Mouse (Mus musculus): ENCODE data around the gene Prmt1.
A peak's percentile ranks its signal among the peaks of the same experiment; 100 is the strongest.

Prmt1 gene

GRCm38 (mm10) chr7:44975117-44975419 is 11.3 kb downstream of the Prmt1 start:
- no peak for DNase-seq

GRCm38 (mm10) chr7:44974383-44975116 is 11.8 kb downstream of the Prmt1 start, which contains the start of gene Cpt1c:
Gene Cpt1c (minus strand): TSS chr7:44974851.
- peak in 1 of 2 experiments; percentile 43 for DNase-seq

- no peak for DNase-seq
These were observed 12.8 kb downstream of the Prmt1 start for GRCm38 (mm10) chr7:44973415-44974130.

- DNase-seq, result no peak
These were observed 15.2 kb downstream of the Prmt1 start for GRCm38 (mm10) chr7:44971142-44971541.

DNA sequence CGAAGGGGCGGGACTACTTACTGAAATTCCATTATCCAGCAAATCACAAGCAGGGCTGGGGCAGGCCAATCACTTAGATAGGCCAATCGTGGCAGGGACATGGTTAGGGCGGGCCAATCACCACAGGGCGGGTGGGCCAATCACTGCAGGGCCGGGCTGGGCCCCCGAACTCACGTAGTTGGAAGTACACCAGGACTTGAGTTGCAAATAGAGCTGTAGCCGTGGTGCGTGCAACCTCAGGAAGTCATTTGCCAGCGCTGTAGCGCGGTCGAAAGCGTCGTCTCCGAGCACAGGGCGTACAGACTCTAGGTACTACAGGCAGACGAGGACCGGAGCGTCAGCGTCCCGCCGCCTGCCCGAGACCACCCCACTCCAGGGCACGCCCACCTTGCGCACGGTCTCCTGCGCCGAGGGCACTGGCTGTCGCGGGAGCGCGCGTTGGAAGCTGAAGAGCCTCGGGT is 16.1 kb downstream of the Prmt1 start:
- peak; percentile 57 to 66 for DNase-seq

- no peak for DNase-seq
These were observed 19.7 kb downstream of the Prmt1 start for GRCm38 (mm10) chr7:44966638-44967037.

- peak in 1 of 2 experiments; percentile 37 for DNase-seq
These were observed 20.4 kb downstream of the Prmt1 start for GRCm38 (mm10) chr7:44965975-44966374.

DNA sequence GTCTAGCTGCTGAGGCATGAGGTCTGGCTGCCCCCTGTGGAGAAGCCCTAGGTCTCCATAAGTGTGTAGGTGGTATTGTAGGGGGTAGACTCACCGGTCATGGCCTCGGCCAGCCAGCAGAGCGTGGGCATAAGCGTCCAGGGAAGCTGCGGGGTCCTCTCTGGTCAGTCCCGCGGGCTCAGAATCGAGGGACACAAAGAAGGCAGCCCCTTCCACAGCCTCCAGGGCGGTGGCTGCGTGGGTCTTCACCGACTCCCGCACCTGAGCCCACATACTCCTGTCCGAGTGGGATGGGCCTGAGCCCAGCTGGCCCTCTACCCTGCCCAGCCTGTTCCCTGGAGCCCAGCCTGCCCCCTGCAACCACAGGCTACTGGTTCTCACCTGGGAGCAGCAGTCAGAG is 21.4 kb downstream of the Prmt1 start:
- DNase-seq, result no peak

- no peak for DNase-seq
These were observed 23.5 kb downstream of the Prmt1 start for GRCm38 (mm10) chr7:44962831-44963230.

DNA sequence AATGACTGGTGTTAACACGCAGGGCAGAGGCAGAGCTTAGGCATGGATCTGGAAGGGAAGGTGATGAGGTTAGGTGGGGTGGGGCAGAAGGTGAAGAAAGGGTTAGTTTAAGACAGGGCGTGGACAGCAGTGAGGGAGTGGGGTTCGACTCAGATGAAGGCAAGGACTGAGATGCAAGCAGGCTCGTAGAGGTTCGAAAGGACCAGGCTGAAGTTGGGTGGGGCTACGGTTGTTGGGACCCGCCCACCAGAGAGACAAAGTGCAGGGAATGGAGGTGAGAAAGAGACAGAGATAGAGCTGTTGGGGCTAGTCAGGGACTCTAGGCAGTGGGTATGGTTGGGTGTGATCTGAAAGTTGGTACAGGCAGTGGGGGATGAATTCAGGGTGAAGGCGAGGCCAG is 24.0 kb downstream of the Prmt1 start:
- no peak for DNase-seq

DNA sequence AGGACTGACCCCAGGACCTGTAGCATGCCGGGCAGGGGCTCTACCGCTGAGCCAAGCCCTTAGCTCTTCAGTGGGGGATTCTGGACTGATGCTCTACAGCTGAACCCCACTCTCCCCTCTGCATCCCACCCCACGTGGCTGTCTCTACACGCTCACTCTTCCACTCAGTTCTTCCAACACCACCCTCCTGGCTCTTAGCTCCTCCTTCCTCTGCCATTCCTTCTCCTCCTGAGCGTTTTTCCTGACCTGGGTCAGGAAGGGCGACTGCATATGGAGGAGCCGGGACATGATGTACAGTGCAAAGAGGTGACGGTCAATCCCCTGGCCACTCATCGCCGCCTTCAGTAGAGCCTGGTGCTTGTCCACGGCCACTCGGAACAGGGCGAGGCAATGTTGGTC is 25.9 kb downstream of the Prmt1 start:
- DNase-seq, result no peak

- peak; percentile 63 to 73 for DNase-seq
These were observed 26.4 kb downstream of the Prmt1 start for GRCm38 (mm10) chr7:44959874-44960511.

DNA sequence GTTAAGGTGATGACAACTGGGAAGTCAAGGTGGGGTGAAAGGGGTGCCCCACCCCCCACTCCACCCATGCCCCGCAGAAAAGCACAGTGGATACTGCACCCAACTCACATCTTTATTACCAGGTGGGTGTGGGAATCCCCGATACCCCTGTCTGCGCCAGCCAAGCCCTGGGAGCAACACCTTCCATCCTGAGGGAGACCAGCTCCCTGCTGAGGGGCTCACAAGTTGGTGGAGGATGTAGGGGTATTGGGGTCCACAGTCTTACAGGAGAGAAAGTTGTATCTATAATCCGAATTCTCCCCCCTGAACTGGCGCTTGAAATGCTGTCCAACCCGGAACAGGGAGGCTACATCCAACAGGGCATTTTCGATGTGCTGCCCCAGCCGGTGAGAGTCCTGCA is 27.1 kb downstream of the Prmt1 start:
- DNase-seq, result no peak

- peak in 1 of 2 experiments; percentile 31 for DNase-seq
These were observed 28.2 kb downstream of the Prmt1 start for GRCm38 (mm10) chr7:44958208-44958607.

- DNase-seq, result no peak
These were observed 29.1 kb downstream of the Prmt1 start for GRCm38 (mm10) chr7:44957183-44957835.

DNA sequence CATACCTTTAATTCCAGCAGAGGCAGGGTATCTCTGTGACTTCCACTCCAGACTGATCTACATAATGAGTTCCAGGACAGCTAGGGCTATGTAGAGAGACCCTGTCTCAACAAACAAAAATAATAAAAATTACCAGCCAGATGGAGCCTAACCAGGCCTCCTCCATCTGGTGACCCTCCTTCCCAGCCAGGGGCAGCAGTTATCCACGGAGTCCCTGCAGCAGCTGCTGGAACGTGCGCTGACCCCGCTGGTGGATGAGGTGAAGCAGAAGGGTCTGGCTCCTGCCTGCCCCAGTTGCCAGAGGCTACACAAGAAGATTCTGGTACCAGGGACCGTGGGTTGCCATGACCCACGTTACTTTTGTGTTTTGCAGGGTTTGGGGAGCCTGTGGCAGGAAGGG is 30.1 kb downstream of the Prmt1 start:
- DNase-seq, result no peak

DNA sequence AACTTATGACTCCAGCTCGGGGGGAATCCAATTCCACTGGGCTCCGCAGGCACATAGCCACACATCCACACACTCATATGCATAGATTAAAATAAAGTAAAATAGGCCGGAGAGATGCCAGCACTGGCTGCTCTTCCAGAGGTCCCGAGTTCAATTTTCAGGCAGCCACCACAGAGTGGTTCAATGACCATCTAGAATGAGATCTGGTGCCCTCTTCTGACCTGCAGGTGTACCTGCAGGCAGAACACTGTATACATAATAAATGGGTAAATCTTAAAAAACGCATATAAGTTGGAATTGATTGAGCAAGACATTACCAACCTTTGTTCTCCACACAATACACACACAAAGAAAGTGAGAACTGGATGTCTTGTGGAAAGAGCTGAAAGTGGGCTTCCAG is 30.7 kb downstream of the Prmt1 start:
- DNase-seq, result no peak

- DNase-seq, result no peak
These were observed 32.1 kb downstream of the Prmt1 start for GRCm38 (mm10) chr7:44954091-44954885.

DNA sequence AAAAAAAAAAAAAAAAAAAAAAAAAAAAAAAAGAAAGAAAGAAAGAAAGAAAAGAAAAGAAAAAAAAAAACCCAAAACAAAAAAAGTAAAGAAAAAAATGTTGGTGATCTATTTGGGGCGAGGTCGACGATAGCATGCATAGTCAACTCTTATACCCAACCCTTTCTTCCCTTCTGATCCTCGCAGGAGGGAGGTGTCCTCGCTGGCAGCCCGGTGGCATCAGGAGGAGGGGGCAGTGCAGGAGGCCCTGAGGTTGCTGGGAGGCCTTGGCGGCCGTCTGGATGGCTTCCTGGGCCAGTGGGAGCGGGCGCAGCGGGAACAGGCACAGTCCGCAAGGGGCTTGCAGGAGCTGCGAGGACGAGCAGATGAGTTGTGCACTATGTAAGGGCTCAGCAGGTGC is 32.8 kb downstream of the Prmt1 start:
- no peak for DNase-seq

GRCm38 (mm10) chr7:44952611-44953306 is 33.6 kb downstream of the Prmt1 start:
- DNase-seq, result peak; percentile 69 to 74

DNA sequence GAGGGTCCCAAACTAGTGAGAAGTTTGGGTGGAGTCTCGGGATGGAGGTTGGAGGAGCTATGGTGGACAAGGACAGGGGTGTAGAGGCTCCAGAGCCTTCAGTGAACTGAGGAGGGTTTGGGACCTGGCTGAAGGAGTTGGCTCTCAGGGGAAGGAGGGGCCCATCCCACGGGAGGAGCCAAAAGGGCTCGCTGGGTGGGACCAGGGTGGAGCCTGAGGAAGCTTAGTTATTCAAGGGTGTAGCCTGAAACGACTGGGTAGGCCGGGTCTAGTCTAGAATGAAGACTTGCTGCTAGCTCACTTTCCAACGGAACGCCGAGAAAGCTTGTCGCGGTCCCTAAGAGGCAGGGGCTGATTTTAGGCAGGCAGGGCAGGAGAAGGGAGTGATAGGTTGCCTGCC is 34.4 kb downstream of the Prmt1 start:
- peak in 1 of 2 experiments; percentile 32 for DNase-seq

- no peak for DNase-seq
These were observed 36.4 kb downstream of the Prmt1 start for GRCm38 (mm10) chr7:44949922-44950321.

Data from spleen, adult 18-20 months (tissue).